ENCODE assay signal across 8 mouse cellular contexts in the genomic region with DNA sequence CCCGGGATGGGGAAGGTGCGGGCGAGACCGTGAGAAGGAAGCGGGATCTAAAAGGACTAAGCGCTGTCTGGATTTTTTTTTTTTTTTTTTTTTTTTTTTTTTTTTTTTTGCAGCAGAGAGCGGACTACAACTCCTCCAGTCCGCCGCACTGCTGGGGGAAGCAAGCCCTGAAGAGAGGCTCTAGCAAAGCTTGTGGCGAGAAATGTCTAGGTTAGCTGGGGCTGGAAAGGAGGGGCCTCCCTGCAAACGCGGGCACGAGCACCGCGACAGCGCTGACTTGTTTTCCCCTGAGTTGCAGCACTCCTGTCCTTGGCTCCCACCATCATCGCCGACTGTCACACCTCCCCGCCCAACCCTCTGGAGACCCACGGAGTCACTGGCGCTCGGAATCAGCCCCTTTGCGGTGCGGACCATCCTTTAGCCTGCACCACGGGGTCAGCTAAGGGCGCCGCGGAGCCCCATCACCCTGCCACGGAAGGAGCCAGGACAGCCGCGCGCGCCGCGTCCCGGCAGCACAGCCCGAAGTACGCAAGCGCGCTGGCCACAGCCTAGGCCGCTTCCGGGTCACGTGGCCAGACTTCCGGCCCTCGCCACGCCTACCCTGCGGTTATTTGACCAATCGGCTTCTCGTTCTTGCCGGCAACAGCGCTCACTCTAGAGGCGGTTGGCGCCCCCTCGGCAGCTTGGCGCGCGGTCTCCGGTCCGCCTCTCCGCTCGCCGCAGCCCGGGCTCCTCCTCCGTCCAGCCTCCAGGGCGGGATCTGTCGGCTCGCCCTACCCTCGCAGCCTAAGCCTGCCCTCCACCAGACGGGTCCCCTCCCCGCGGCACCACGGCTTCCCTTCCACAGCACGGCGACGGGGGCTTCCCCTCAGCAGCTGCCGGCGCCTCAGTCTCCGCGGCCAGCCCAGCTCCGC. TPM values are rescaled to one million over a fixed set of nuclear protein-coding genes. Genes with fewer than 3 reads are reported as not detected.
DNase-seq lines count a peak whose midpoint lies in the region; ATAC-seq lines count a peak whose summit lies in the region.

A gene (plus strand): TSS at position 681 of the 914 bp plus-strand sequence.

- peak within 1 kb of the TSS; percentile 97 for H3K4me3 ChIP-seq in brown adipose tissue, adult 24 weeks (ENCODE audit: insufficient read depth, low read depth, low read length)
- peak within 1 kb of the TSS; percentile 73 for H3K4me3 ChIP-seq in heart, embryonic 13.5 days
- H3K4me3 ChIP-seq in liver, embryonic 12.5 days: peak within 1 kb of the TSS; percentile 69
- H3K4me3 ChIP-seq in stomach, embryonic 15.5 days (replicated peaks): peak within 1 kb of the TSS; percentile 62

- peak within 1 kb of the TSS; percentile 84 for H3K27ac ChIP-seq in brown adipose tissue, adult 24 weeks (replicated peaks; ENCODE audit: low read depth, low read length)
- peak within 1 kb of the TSS; percentile 85 for H3K27ac ChIP-seq in heart, embryonic 13.5 days (replicated peaks)
- H3K27ac ChIP-seq in liver, embryonic 12.5 days: peak within 1 kb of the TSS; percentile 81
- H3K27ac ChIP-seq in stomach, embryonic 15.5 days: peak within 1 kb of the TSS; percentile 82

- 9% methylated on average over 73 of the region's 80 CpGs for WGBS in heart, embryonic 13.5 days
- WGBS in liver, embryonic 12.5 days (ENCODE audit: insufficient replicate concordance): 9% methylated on average over 76 of the region's 80 CpGs
- WGBS in stomach, embryonic 15.5 days: 15% methylated on average over 66 of the region's 80 CpGs

- H3K27me3 ChIP-seq in heart, embryonic 13.5 days (replicated peaks): 0 out of 2 replicates have a peak, but pooled peaks cover 3% of the 10 kb centered on the region
- H3K27me3 ChIP-seq in liver, embryonic 12.5 days (replicated peaks): peaks cover 24% of the 10 kb centered on the region
- H3K27me3 ChIP-seq in stomach, embryonic 15.5 days (replicated peaks): no peaks in the 10 kb centered on the region

- no peaks in the 10 kb centered on the region for H3K4me1 ChIP-seq in brown adipose tissue, adult 24 weeks (ENCODE audit: control insufficient read depth, insufficient read depth, insufficient read length, low read length)
- no peaks in the 10 kb centered on the region for H3K4me1 ChIP-seq in heart, embryonic 13.5 days
- H3K4me1 ChIP-seq in liver, embryonic 12.5 days: no peaks in the 10 kb centered on the region; the same call in 1 of the 2 replicates
- no peaks in the 10 kb centered on the region for H3K4me1 ChIP-seq in stomach, embryonic 15.5 days

- H3K4me2 ChIP-seq in heart, embryonic 13.5 days: peak within 1 kb of the TSS; percentile 69
- H3K4me2 ChIP-seq in liver, embryonic 12.5 days: peak within 1 kb of the TSS; percentile 91
- peak within 1 kb of the TSS; percentile 60 for H3K4me2 ChIP-seq in stomach, embryonic 15.5 days

- peak within 1 kb of the TSS; percentile 82 for H3K9ac ChIP-seq in heart, embryonic 13.5 days
- H3K9ac ChIP-seq in liver, embryonic 12.5 days: peak within 1 kb of the TSS; percentile 76
- H3K9ac ChIP-seq in stomach, embryonic 15.5 days: peak within 1 kb of the TSS; percentile 34; the same call in 1 of the 2 replicates

- H3K9me3 ChIP-seq in heart, embryonic 13.5 days: no peaks in the 10 kb centered on the region
- H3K9me3 ChIP-seq in liver, embryonic 12.5 days (replicated peaks): no peaks in the 10 kb centered on the region
- no peaks in the 10 kb centered on the region for H3K9me3 ChIP-seq in stomach, embryonic 15.5 days

- peak; percentile 99 for ATAC-seq in heart, embryonic 13.5 days (ENCODE audit: extremely low read depth, insufficient number of reproducible peaks, low FRiP score, low TSS enrichment)
- peak; percentile 100 for ATAC-seq in liver, embryonic 12.5 days
- ATAC-seq in stomach, embryonic 15.5 days (ENCODE audit: insufficient read depth, low FRiP score, low read depth): peak; percentile 100

- DNase-seq in CD4-positive, CD25-positive, alpha-beta regulatory T cell, adult 2 months (ENCODE audit: low read depth, low spot score): peak; percentile 96
- peak; percentile 7 for DNase-seq in fat pad, adult 2 months (ENCODE audit: extremely low read depth, low read depth, low spot score)
- DNase-seq in kidney, postnatal 10 days: peak; percentile 96
- peak; percentile 92 to 95 for DNase-seq in natural killer cell, adult 2 months (ENCODE audit: low spot score in 2 of 2)

- no peaks in the 10 kb centered on the region for H3K36me3 ChIP-seq in heart, embryonic 13.5 days
- H3K36me3 ChIP-seq in liver, embryonic 12.5 days: no peaks in the 10 kb centered on the region
- no peaks in the 10 kb centered on the region for H3K36me3 ChIP-seq in stomach, embryonic 15.5 days

RNA-seq across cellular contexts. Expression of the gene that starts here (rescaled TPM):
- polyA plus RNA-seq in brown adipose tissue, adult 24 weeks (2012; ENCODE audit: insufficient read depth, insufficient read length, missing spikeins): 7.4 and 9.6 TPM in 2 replicates
- polyA plus RNA-seq in heart, embryonic 13.5 days (2015; fragmentation: Nextera tagmentation; extraction: Ambion mirVana): 17.7 and 22.0 TPM in 2 replicates
- 6.0 and 6.2 TPM in 2 replicates for polyA plus RNA-seq in liver, embryonic 12.5 days (2016; fragmentation: Nextera tagmentation; extraction: Ambion mirVana)
- polyA plus RNA-seq in stomach, embryonic 15.5 days (2015; fragmentation: Nextera tagmentation; extraction: Ambion mirVana): 22.5 and 23.5 TPM in 2 replicates

Comparison
In these comparisons a context has a peak if more than half of its experiments do, and no peak if none do; other contexts are left out.
1. Peak in every context shown above with its lines: DNase-seq, ATAC-seq, H3K4me3 ChIP-seq and H3K27ac ChIP-seq.
2. DNase-seq: peak in every context shown above with its lines; median percentile 96 in CD4-positive, CD25-positive, alpha-beta regulatory T cell, adult 2 months; 96 in kidney, postnatal 10 days; 94 in natural killer cell, adult 2 months; 7 in fat pad, adult 2 months.